Mouse (Mus musculus): ENCODE results near the gene Wdr13.

DNA sequence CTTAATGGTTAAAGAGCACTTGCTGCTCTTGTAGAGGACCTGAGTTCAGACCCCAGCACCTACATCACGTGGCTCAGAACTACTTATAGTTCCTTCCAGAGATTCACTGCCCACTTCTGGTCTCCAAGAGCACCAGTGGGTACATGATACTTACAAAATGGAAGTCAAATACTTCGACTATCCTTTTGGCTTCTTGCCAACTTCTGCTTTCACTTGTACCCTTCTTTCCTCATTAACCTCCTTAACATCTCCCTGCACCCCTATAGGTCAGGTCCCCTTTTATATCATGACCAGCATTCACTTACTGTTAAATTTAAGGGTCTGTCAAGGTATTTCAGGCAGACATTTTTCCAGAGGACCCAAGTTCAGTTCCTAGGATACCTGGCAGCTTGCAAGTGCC is 3.2 kb upstream of the Wdr13 start:
- TF ChIP-seq POLR2A (IDR thresholded peaks at IDR 0.05; ENCODE audit: borderline replicate concordance, insufficient read depth, low read length) (no peak), CTCF (IDR thresholded peaks at IDR 0.05; ENCODE audit: borderline replicate concordance, insufficient read depth, low read depth, low read length) (no peak)

Measured in cerebellum, adult 2 months (tissue).